Mouse (Mus musculus) embryonic facial prominence, embryonic 14.5 days (tissue): ENCODE data around the gene Adgrl1. TPM values are rescaled to one million over a fixed set of nuclear protein-coding genes. Genes with fewer than 3 reads are reported as not detected.
A peak's percentile ranks its signal among the peaks of the same experiment; 100 is the strongest.

Experiments
- ATAC-seq: fragments of 200-750 bp; cut with Nextera tagmentation; 2 replicates; pipeline ENCODE4 v1.8.0; 2017; ENCODE audit warnings: low read depth, moderate number of reproducible peaks, moderate TSS enrichment
- DNase-seq: peaks from one replicate; pipeline ENCODE4 v3.0.0-alpha.2; 2015; ENCODE audit warnings: low spot score
- H3K27ac ChIP-seq: fragments of 300-500 bp; sonication (generic); replicated peaks from 2 replicates; pipeline ENCODE4 v1.5.1; 2014; ENCODE audit warnings: low read depth, mild to moderate bottlenecking, low read length, moderate library complexity
- H3K27me3 ChIP-seq: fragments of 300-500 bp; sonication (generic); replicated peaks from 2 replicates; pipeline ENCODE4 v1.6.1; 2014; ENCODE audit warnings: low read length; ENCODE audit not compliant: control insufficient read depth, insufficient read depth
- H3K36me3 ChIP-seq: fragments of 300-500 bp; sonication (generic); 2 replicates; pipeline ENCODE4 v1.6.1; 2014; ENCODE audit warnings: low read length, mixed read lengths; ENCODE audit not compliant: control insufficient read depth, insufficient read depth
- H3K4me1 ChIP-seq: fragments of 300-500 bp; sonication (generic); 2 replicates; pipeline ENCODE4 v1.6.1; 2014; ENCODE audit warnings: antibody characterized with exemption, low read length; ENCODE audit not compliant: control insufficient read depth, insufficient read depth
- H3K4me2 ChIP-seq: fragments of 300-500 bp; sonication (generic); 2 replicates; pipeline ENCODE4 v1.6.1; 2014; ENCODE audit warnings: low read depth, mild to moderate bottlenecking, low read length, moderate library complexity, mixed read lengths
- H3K4me3 ChIP-seq: fragments of 300-500 bp; sonication (generic); 2 replicates; pipeline ENCODE4 v1.5.1; 2014; ENCODE audit warnings: low read depth, mild to moderate bottlenecking, low read length
- H3K9ac ChIP-seq: fragments of 300-500 bp; sonication (generic); 2 replicates; pipeline ENCODE4 v1.6.1; 2014; ENCODE audit warnings: low read depth, mild to moderate bottlenecking, low read length, moderate library complexity, mixed read lengths
- H3K9me3 ChIP-seq: fragments of 300-500 bp; sonication (generic); 2 replicates; pipeline ENCODE4 v1.6.1; 2016; ENCODE audit warnings: low read length; ENCODE audit not compliant: control insufficient read depth
- WGBS: fragments of 180-500 bp; shearing (Covaris S2); extraction: QIAGEN DNeasy Blood & Tissue Kit; methylation state at CpG from one replicate; pipeline ENCODE4 v1.1.7; 2014; 5-methylcytosine and 5-hydroxymethylcytosine counted together
- polyA plus RNA-seq: library from polyadenylated mRNA; unstranded; fragments of >200 nt; fragmentation: Nextera tagmentation; extraction: Ambion mirVana; gene quantifications from 2 replicates; pipeline ENCODE4 v1.2.1, GENCODE M21; 2014

Gene Adgrl1
- 25.1 and 31.7 TPM in 2 replicates for polyA plus RNA-seq

GRCm38 (mm10) chr8:83899363-83900252 is at the start of gene Adgrl1:
Gene Adgrl1 (plus strand): TSS chr8:83900105.
- ATAC-seq (peak; percentile 92), DNase-seq (peak; percentile 99)
- Histone ChIP-seq H3K36me3 (no peaks in the 10 kb centered on the region), H3K4me3 (peak within 1 kb of the TSS; percentile 90), H3K9me3 (no peaks in the 10 kb centered on the region), H3K4me2 (peak within 1 kb of the TSS; percentile 82), H3K4me1 (peaks cover 36% of the 10 kb centered on the region), H3K9ac (peak within 1 kb of the TSS; percentile 82), H3K27me3 (peaks cover 6% of the 10 kb centered on the region; the same call in 1 of the 2 replicates), H3K27ac (peak within 1 kb of the TSS; percentile 98)
- under 1% methylated on average over 46 of the region's 70 CpGs for WGBS

GRCm38 (mm10) chr8:83852329-83852728 is 47.6 kb upstream of the Adgrl1 start:
- WGBS = 22% methylated on average over 6 of the region's 8 CpGs
- ATAC-seq = no peak
- Histone ChIP-seq H3K4me1 (no peaks in the 10 kb centered on the region), H3K9ac (no peak overlapping the region), H3K27ac (no peak overlapping the region), H3K4me3 (no peak overlapping the region), H3K36me3 (no peaks in the 10 kb centered on the region), H3K9me3 (peaks cover 9% of the 10 kb centered on the region), H3K4me2 (no peak overlapping the region), H3K27me3 (no peaks in the 10 kb centered on the region)
- DNase-seq = no peak

DNA sequence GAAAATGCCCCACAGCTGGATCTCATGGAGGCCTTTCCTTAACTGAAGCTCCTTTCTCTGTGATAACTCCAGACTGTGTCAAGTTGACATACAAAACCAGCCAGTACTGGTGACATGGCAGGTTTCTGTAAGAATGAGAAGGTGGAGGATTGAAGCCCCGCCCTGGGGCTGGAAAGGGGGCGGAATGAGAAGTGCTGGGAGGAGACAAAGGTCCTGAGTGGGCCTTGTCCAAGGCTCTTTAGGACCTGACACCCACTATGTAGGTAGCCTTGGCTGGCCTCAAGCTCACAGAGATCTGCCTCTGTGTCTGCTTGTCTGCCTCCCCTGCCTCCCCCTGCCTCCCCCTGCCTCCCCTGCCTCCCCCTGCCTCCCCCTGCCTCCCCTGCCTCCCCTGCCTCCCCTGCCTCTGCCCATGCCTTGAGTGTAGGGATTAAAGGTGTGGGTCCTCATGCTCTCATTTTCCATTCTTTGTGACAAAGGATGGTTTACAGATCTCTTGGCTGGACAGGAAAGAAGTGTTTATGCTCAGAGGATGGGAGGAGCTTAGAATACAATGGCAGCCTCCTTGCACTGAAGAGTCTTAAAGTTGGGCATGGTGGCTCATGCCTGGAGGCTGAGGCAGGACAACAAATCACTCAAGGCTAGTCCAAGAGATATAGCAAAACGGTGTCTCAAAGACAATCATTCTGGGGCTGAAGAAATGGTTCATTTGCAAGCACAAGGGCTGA is 46.4 kb upstream of the Adgrl1 start:
- Histone ChIP-seq H3K27me3 (no peaks in the 10 kb centered on the region), H3K36me3 (no peaks in the 10 kb centered on the region), H3K4me2 (no peak overlapping the region), H3K27ac (no peak overlapping the region), H3K9ac (no peak overlapping the region), H3K9me3 (no peaks in the 10 kb centered on the region), H3K4me1 (no peaks in the 10 kb centered on the region), H3K4me3 (no peak overlapping the region)
- DNase-seq = no peak
- WGBS = 53% methylated on average over 3 of the region's 3 CpGs
- no peak for ATAC-seq

DNA sequence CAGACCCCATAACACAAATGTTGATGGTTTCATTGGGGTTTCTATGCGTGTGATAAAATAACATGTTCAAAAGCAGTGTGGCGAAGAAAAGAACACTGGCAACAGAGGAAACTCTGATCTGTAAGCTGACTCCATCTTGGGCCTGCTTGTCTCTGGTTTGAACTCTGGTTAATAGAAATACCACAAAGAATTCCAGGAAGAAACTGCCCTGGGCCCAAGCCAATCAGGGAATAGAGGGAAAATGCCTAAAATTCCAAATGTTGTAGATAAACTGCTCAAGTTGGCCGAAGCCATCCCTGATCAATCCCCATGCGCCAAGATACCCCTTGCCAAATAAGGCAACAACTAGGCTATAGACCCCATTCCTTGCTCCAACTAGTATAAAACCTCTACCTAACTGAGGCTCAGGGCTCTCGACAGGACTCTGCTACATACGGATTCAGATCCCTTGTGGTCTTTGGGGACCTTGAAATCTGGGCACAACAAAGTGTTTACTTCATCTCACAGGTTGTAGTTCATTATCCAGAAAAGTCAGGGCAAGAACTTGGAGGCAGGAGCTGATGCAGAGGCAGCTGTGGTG is 43.3 kb upstream of the Adgrl1 start:
- 77% methylated on average over 6 of the region's 6 CpGs for WGBS
- DNase-seq = no peak
- Histone ChIP-seq H3K27ac (no peak overlapping the region), H3K9ac (no peak overlapping the region), H3K9me3 (no peaks in the 10 kb centered on the region), H3K4me3 (no peak overlapping the region), H3K27me3 (no peaks in the 10 kb centered on the region), H3K4me1 (no peaks in the 10 kb centered on the region), H3K36me3 (no peaks in the 10 kb centered on the region), H3K4me2 (no peak overlapping the region)
- no peak for ATAC-seq

GRCm38 (mm10) chr8:83862439-83863268 is 37.3 kb upstream of the Adgrl1 start:
- Histone ChIP-seq H3K4me3 (peak overlapping the region; percentile 25; the same call in 1 of the 2 replicates), H3K4me2 (peak overlapping the region; percentile 58), H3K9ac (peak overlapping the region; percentile 37), H3K27me3 (no peaks in the 10 kb centered on the region), H3K9me3 (no peaks in the 10 kb centered on the region), H3K4me1 (peaks cover 10% of the 10 kb centered on the region), H3K36me3 (no peaks in the 10 kb centered on the region), H3K27ac (no peak overlapping the region)
- DNase-seq = no peak
- WGBS = 5% methylated on average over 24 of the region's 24 CpGs
- ATAC-seq = no peak

DNA sequence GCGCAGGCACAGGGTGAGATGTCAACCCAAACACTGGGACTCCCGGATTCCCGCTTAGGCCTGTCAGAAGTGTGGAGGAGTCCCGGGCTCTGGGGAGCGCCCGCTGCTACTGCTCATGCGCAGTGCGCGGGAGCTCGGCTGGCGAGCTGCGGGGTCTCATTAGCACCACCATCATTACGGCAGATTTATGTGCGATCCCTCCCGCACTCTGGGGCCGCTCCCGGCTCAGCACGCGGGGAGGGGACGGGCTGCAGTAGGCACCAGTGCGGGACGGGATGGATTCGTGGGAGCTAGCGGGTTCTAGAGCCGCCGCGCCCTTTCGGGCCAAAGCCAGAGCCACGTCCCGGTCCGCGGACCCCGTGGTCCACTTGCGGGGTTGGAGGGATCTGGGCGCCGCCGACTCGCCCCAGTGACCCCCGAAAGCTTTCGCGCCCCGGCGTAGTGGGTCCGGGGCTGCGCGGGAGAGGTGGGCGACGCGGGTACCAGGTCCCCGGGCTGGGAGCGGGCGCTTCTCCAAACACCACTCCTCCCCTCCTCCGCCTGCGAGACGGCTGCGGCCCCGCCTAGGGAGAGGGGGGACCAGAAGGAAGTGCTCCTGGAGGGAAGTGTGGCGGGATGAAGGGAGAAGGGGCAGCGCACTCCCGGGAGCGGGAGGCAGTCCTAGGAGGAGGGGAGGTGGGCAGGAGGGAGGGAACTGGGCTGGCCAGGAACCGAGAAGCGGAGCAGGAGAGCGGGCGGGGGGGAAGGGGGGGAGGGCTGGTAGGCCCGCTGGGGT is 24.8 kb upstream of the Adgrl1 start:
- ATAC-seq (peak; percentile 92), DNase-seq (peak; percentile 90)
- WGBS = under 1% methylated on average over 29 of the region's 66 CpGs
- H3K4me2 ChIP-seq = peak overlapping the region; percentile 96
- H3K4me1 ChIP-seq = peaks cover 10% of the 10 kb centered on the region
- H3K4me3 ChIP-seq = peak overlapping the region; percentile 72
- H3K27ac ChIP-seq = peak overlapping the region; percentile 81
- H3K27me3 ChIP-seq = peaks cover 9% of the 10 kb centered on the region; the same call in 1 of the 2 replicates
- H3K9me3 ChIP-seq = no peaks in the 10 kb centered on the region
- H3K9ac ChIP-seq = peak overlapping the region; percentile 84
- no peaks in the 10 kb centered on the region for H3K36me3 ChIP-seq

DNA sequence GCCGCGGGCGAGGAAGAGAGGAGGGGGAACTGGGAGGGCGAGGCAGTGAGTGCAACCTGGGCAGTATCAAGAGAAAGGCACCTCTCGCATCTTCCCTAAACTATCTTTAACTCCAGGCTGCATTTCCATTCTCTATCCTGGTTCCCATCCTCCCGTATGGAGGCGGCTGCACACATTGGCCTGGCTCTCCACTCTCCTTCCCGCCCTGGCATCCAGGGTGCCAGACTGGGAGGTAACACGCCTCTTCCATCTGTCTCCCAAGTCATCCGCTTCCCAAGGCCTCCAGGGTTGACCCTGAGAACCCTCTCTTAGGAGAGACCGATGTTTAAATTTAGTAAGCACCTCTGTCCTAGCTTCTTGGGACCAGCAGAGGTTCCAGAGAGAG is 24.3 kb upstream of the Adgrl1 start:
- no peaks in the 10 kb centered on the region for H3K36me3 ChIP-seq
- H3K4me2 ChIP-seq = peak overlapping the region; percentile 96
- peaks cover 9% of the 10 kb centered on the region; the same call in 1 of the 2 replicates for H3K27me3 ChIP-seq
- peak; percentile 23 for DNase-seq
- no peaks in the 10 kb centered on the region for H3K9me3 ChIP-seq
- H3K4me3 ChIP-seq = peak overlapping the region; percentile 72
- peak overlapping the region; percentile 81 for H3K27ac ChIP-seq
- peaks cover 10% of the 10 kb centered on the region for H3K4me1 ChIP-seq
- no peak; the same call in 1 of the 2 replicates for ATAC-seq
- WGBS = 3% methylated on average over 7 of the region's 11 CpGs
- peak overlapping the region; percentile 84 for H3K9ac ChIP-seq
